Mouse (Mus musculus) heart, adult 2 months (tissue): ENCODE data around the gene Lrmp. TPM values are rescaled to one million over a fixed set of nuclear protein-coding genes. Genes with fewer than 3 reads are reported as not detected.
A peak's percentile ranks its signal among the peaks of the same experiment; 100 is the strongest.

ENCODE experiments used
- DNase-seq, 2 experiments: peaks; one replicate each; pipeline ENCODE4 v3.0.0; 2021
- H3K27ac ChIP-seq: fragments of 200-600 bp; 2 replicates; pipeline ENCODE4 v1.8.1; 2022
- H3K27me3 ChIP-seq: fragments of 200-500 bp; 2 replicates; pipeline ENCODE4 v1.6.1; 2012; ENCODE audit warnings: mild to moderate bottlenecking, low read length, inconsistent platforms, mixed read lengths; ENCODE audit not compliant: control insufficient read depth, insufficient read depth
- H3K36me3 ChIP-seq: fragments of 200-500 bp; 2 replicates; pipeline ENCODE4 v1.6.1; 2012; ENCODE audit warnings: low read length, inconsistent platforms; ENCODE audit not compliant: control insufficient read depth, insufficient read depth
- H3K4me1 ChIP-seq: fragments of 200-500 bp; 2 replicates; pipeline ENCODE4 v1.6.1; 2011; ENCODE audit warnings: low read length; ENCODE audit not compliant: control insufficient read depth, insufficient read depth
- H3K4me3 ChIP-seq: fragments of 200-600 bp; 2 replicates; pipeline ENCODE4 v1.8.1; 2022
- H3K79me2 ChIP-seq: fragments of 200-500 bp; replicated peaks from 2 replicates; pipeline ENCODE4 v1.6.1; 2012; ENCODE audit warnings: mild to moderate bottlenecking, inconsistent platforms, low read length, moderate library complexity, mixed read lengths; ENCODE audit not compliant: control insufficient read depth, insufficient read depth
- H3K9ac ChIP-seq: fragments of 200-500 bp; 2 replicates; pipeline ENCODE4 v1.6.1; 2012; ENCODE audit warnings: low read depth, mild to moderate bottlenecking, control low read depth, inconsistent platforms, low read length, mixed read lengths
- CTCF ChIP-seq: fragments of 200-600 bp; IDR thresholded peaks from 2 replicates; pipeline ENCODE4 v1.8.1; 2022; ENCODE audit warnings: antibody characterized with exemption, mild to moderate bottlenecking, moderate library complexity
- EP300 ChIP-seq: fragments of 200-500 bp; IDR thresholded peaks from 2 replicates; pipeline ENCODE4 v1.6.1; 2011; ENCODE audit warnings: low read depth, low read length, control low read depth; ENCODE audit not compliant: insufficient read depth
- POLR2A ChIP-seq: fragments of 200-500 bp; IDR thresholded peaks from 2 replicates; pipeline ENCODE4 v1.6.1; 2011; ENCODE audit warnings: mild to moderate bottlenecking, low read depth, low read length, control low read depth; ENCODE audit not compliant: insufficient read depth
- WGBS: fragments of 180-500 bp; shearing (Covaris S2); methylation state at CpG from one replicate; pipeline ENCODE4 v1.1.7; 2018; 5-methylcytosine and 5-hydroxymethylcytosine counted together
- intact Hi-C: fragments of 180-260 bp; cut with DNase I; formaldehyde crosslinking; loops from one replicate; pipeline ENCODE4 v1.15.1; 2025
- polyA plus RNA-seq: library from polyadenylated mRNA; depleted of rRNA; stranded (reverse); fragments of >200 nt; gene quantifications from 2 replicates; pipeline ENCODE4 v1.2.3, GENCODE M21; 2012
- total RNA-seq, 2 experiments: library from RNA; stranded (reverse); gene quantifications; 2 replicates each; pipeline ENCODE4 v1.2.3; 2021

Lrmp gene
- total and polyA plus RNA-seq, 3 experiments = 1.1 to 4.6 (median 1.9) TPM

DNA sequence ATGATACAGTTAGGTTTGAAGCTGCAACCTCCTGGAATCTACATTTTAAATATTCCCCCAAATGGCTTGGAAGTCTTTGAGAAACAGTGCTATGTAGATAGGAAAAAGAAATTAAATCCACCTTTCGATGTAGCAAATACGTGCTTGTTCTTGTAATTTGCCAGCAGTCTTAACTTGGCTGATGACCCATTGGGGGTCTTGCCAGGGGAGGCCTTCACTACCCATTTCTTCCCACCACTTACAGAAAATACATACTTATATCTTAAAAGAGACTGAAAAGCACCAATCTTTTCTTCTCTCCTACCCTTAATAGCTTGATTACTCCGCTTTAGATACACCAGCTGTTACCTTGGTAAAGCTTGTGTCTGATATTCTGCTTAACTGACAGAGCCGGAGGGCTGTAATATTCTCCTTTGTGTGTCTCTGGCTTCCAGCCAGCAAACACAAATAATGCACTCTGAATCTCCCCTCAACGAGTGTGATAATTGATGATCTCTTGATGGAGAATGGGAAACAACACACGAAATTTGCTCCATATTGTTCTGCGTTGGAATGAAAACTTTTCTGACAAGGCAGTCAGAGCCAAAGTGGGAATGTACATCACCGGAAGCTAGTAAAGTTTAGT, 94.7 kb downstream of the Lrmp start:
- DNase-seq = peak in 1 of 2 experiments; percentile 9
- TF ChIP-seq POLR2A (no peak), CTCF (no peak), EP300 (no peak)
- H3K79me2 ChIP-seq = no peaks in the 10 kb centered on the region
- no peak overlapping the region for H3K9ac ChIP-seq
- peaks cover 9% of the 10 kb centered on the region for H3K36me3 ChIP-seq
- H3K27me3 ChIP-seq = no peaks in the 10 kb centered on the region
- H3K27ac ChIP-seq = no peak overlapping the region; the same call in 1 of the 2 replicates
- no peaks in the 10 kb centered on the region for H3K4me1 ChIP-seq
- H3K4me3 ChIP-seq = peak overlapping the region; percentile 54
- intact Hi-C loops = loop anchor here (2.0 kb wide), 1 partner anchor 39 kb away; no protein-coding TSS in a partner anchor
- 25% methylated on average over 8 of the region's 8 CpGs for WGBS

DNA sequence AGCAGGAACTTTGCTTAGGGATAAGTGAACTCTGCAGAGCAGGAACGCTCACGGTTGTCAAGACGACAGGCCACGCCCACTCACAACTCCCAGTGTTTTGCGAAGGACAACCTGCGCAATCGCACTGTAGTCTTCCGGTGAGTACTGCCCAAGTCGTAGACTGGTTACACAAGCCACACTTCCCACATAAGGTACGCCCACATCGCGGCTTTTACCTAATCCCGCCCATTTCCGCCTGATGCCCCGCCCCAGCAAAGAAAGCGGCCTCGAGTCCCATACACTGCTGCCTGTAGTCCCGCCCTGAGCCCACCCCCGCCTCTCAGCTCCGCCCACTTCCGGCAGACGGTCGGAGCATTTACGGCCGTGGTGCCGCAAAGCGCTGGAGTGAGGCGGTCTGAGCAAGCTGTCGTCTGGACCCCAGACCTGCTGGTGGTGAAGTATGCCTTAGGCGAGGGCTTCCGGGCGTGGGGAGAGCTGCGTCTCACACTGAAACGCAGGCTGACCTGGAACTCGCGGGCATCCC, 95.4 kb downstream of the Lrmp start, which contains the start of the genes Casc1 and Etfrf1:
TSS of gene Casc1 (minus strand) at position 190 of the 523 bp plus-strand sequence.
TSS of gene Etfrf1 (plus strand) at position 319 of the 523 bp plus-strand sequence.
- intact Hi-C loops = loop anchor here (2.0 kb wide), 1 partner anchor 38 kb away; no protein-coding TSS in a partner anchor
- peak within 1 kb of the TSS; percentile 87 for H3K27ac ChIP-seq

DNA sequence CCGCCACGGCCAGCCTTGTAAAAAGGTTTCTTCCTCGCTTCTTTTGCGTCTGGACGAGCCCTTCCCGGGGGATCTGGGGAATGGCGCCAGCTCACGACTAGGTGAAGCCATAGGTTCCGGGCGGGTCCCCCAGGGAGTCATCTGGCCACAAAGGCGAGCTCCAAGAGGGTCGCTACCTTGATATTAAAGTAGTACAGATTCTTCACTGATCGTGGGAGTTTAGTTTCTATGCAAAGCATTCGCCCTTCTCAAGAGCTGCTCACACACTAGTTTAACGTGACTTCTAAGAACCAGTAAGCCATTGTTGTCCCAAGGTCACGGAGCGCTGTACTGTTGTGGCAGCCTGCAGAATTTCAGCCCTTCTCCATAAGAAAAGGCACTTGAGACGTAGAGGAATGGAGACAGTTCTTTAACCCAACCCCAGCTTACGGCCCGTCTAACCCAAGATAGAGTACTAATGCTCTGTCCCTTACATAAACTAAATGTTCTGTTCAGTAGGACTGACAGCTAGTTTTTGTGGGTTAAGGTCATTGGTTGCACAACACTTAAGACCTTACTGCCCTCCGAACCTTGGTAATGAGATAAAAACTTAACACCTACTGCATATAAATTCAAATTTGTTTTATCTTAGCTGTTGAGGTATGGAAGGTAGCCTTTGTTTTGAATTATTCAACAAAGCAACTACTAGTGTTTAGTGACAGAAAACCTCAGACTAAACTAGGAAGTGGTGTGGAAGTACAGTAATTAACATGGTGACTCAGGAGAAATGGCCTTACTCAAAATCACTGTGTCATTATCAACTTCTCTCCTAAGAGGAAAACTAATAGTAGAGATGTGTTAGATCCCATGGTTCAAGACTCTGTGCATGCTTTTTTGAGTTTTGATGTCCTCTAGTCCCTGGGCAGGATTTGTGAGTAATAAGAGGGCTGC, 96.2 kb downstream of the Lrmp start:
- H3K9ac ChIP-seq = peak overlapping the region; percentile 68
- DNase-seq = no peak
- H3K4me3 ChIP-seq = peak overlapping the region; percentile 91
- no peaks in the 10 kb centered on the region for H3K4me1 ChIP-seq
- no peaks in the 10 kb centered on the region for H3K79me2 ChIP-seq
- peaks cover 9% of the 10 kb centered on the region for H3K36me3 ChIP-seq
- intact Hi-C loops = loop anchor here (2.0 kb wide), 1 partner anchor 37 kb away; no protein-coding TSS in a partner anchor
- TF ChIP-seq CTCF = no peak
- no peak for TF ChIP-seq POLR2A
- TF ChIP-seq EP300 = no peak
- H3K27me3 ChIP-seq = no peaks in the 10 kb centered on the region
- H3K27ac ChIP-seq = peak overlapping the region; percentile 87
- 1% methylated on average over 21 of the region's 21 CpGs for WGBS

More for the DNA sequence above, 95.4 kb downstream of the Lrmp start, which contains the start of the genes Casc1 and Etfrf1:
- peaks cover 9% of the 10 kb centered on the region for H3K36me3 ChIP-seq
- under 1% methylated on average over 36 of the region's 36 CpGs for WGBS
- no peak for TF ChIP-seq CTCF
- TF ChIP-seq EP300 = peak; percentile 95; the same call in 1 of the 2 replicates
- TF ChIP-seq POLR2A = peak; percentile 98
- peak within 1 kb of the TSS; percentile 68 for H3K9ac ChIP-seq
- H3K4me3 ChIP-seq = peak within 1 kb of the TSS; percentile 91
- DNase-seq = peak; percentile 96 to 99
- H3K27me3 ChIP-seq = no peaks in the 10 kb centered on the region
- H3K79me2 ChIP-seq = no peaks in the 10 kb centered on the region
- H3K4me1 ChIP-seq = no peaks in the 10 kb centered on the region

DNA sequence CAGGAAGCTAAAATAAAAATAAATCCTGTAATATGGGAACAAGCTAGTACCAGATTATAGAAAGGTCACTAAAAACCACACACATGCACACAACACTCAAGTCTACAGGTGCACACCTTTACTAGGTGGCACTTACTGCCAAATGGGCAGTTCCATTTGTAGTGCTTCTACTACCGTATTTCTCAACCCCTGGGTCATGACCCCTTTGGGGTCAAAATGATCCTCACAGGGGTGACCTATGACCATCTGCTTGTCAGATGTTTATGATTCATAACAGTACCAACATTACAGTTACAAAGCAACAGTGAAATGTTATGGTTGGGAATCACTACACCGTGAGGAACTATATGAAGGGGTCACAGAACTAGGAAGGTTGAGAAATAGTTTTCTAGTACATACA, 98.5 kb downstream of the Lrmp start:
- Histone ChIP-seq H3K27ac (no peak overlapping the region), H3K9ac (no peak overlapping the region), H3K79me2 (no peaks in the 10 kb centered on the region), H3K4me3 (no peak overlapping the region), H3K36me3 (peaks cover 9% of the 10 kb centered on the region), H3K4me1 (no peaks in the 10 kb centered on the region), H3K27me3 (no peaks in the 10 kb centered on the region)
- intact Hi-C loops = no loop called here
- DNase-seq = no peak
- 83% methylated on average over 2 of the region's 2 CpGs for WGBS
- TF ChIP-seq CTCF = no peak
- TF ChIP-seq POLR2A = no peak
- no peak for TF ChIP-seq EP300

DNA sequence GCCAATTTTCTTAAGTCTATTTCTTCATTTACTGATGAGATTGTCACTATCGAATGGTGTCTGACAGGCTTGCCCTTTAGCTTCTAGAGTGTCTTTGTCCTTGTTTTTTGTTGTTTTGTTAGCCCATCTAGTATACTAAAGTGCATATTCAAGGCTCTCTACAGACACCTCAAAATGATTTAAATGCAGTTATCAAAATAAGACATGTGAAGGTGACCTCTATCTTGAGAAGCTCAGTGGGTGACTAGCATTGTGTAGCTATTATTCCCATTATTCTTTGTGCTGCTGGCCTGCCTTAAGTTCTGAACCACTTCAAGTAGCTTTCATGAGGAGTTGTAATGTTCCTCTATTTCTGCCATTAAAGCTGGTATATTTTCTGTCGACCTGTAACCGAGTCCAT, 100.4 kb downstream of the Lrmp start:
- no peaks in the 10 kb centered on the region for H3K4me1 ChIP-seq
- no peaks in the 10 kb centered on the region for H3K79me2 ChIP-seq
- intact Hi-C loops = no loop called here
- DNase-seq = no peak
- WGBS = 87% methylated on average over 3 of the region's 3 CpGs
- TF ChIP-seq CTCF = no peak
- no peak for TF ChIP-seq POLR2A
- no peak for TF ChIP-seq EP300
- no peak overlapping the region for H3K9ac ChIP-seq
- H3K4me3 ChIP-seq = no peak overlapping the region
- no peak overlapping the region for H3K27ac ChIP-seq
- H3K36me3 ChIP-seq = peaks cover 9% of the 10 kb centered on the region
- no peaks in the 10 kb centered on the region for H3K27me3 ChIP-seq
